Mouse (Mus musculus) limb, embryonic 11.5 days (tissue): ENCODE results near the gene Plpp1. TPM values are rescaled to one million over a fixed set of nuclear protein-coding genes. Genes with fewer than 3 reads are reported as not detected.

Experiments used
- ATAC-seq: fragments of 200-750 bp; cut with Nextera tagmentation; 2 replicates; pipeline ENCODE4 v1.8.0; 2017; ENCODE audit warnings: low read depth; ENCODE audit not compliant: insufficient number of reproducible peaks, low FRiP score, low TSS enrichment
- DNase-seq: peaks from one replicate; pipeline ENCODE4 v3.0.0-alpha.2; 2015; ENCODE audit warnings: low spot score
- H3K27ac ChIP-seq: fragments of 300-500 bp; sonication (generic); replicated peaks from 2 replicates; pipeline ENCODE4 v1.5.1; 2014; ENCODE audit warnings: low read depth, mild to moderate bottlenecking, low read length
- H3K27me3 ChIP-seq: fragments of 300-500 bp; sonication (generic); 2 replicates; pipeline ENCODE4 v1.6.1; 2014; ENCODE audit warnings: mild to moderate bottlenecking, low read length, mixed read lengths; ENCODE audit not compliant: control insufficient read depth, insufficient read depth
- H3K36me3 ChIP-seq: fragments of 300-500 bp; sonication (generic); 2 replicates; pipeline ENCODE4 v1.6.1; 2014; ENCODE audit warnings: mild to moderate bottlenecking, low read length, moderate library complexity, mixed read lengths; ENCODE audit not compliant: control insufficient read depth, insufficient read depth
- H3K4me1 ChIP-seq: fragments of 300-500 bp; sonication (generic); 2 replicates; pipeline ENCODE4 v1.6.1; 2014; ENCODE audit warnings: low read length, mixed read lengths; ENCODE audit not compliant: control insufficient read depth, insufficient read depth
- H3K4me2 ChIP-seq: fragments of 300-500 bp; sonication (generic); 2 replicates; pipeline ENCODE4 v1.6.1; 2014; ENCODE audit warnings: low read depth, mild to moderate bottlenecking, moderate library complexity; ENCODE audit not compliant: severe bottlenecking
- H3K4me3 ChIP-seq: fragments of 300-500 bp; sonication (generic); 2 replicates; pipeline ENCODE4 v1.5.1; 2014; ENCODE audit warnings: low read depth, low read length
- H3K9ac ChIP-seq: fragments of 300-500 bp; sonication (generic); 2 replicates; pipeline ENCODE4 v1.6.1; 2014; ENCODE audit warnings: mild to moderate bottlenecking, low read length
- H3K9me3 ChIP-seq: fragments of 300-500 bp; sonication (generic); 2 replicates; pipeline ENCODE4 v1.6.1; 2016; ENCODE audit warnings: low read length; ENCODE audit not compliant: control insufficient read depth
- WGBS: fragments of 180-500 bp; shearing (Covaris S2); extraction: QIAGEN DNeasy Blood & Tissue Kit; methylation state at CpG from one replicate; pipeline ENCODE4 v1.1.7; 2014; 5-methylcytosine and 5-hydroxymethylcytosine counted together
- polyA plus RNA-seq: library from polyadenylated mRNA; unstranded; fragments of >200 nt; fragmentation: Nextera tagmentation; extraction: Ambion mirVana; gene quantifications from 2 replicates; pipeline ENCODE4 v1.2.1, GENCODE M21; 2014

Plpp1 gene
- polyA plus RNA-seq, 1 experiment from 2014 or later: 22.4 TPM

DNA sequence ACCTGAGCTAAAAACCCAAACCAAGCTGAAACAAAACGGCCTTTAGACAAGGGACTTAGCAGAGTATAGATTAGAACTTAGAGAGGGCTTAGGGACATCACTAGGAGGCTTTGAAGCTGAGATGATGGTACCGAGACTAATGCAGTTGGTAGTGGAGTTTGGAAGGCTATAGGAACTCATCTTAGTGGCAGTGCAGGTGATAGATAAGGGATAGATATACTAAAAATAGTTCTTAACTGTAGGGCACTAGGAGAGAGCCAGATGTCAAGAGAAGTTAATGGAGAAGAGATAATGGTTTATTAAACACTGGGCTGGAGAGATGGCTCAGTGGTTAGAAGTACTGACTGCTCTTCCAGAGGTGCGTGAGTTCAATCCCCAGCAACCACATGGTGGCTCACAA is 15.4 kb downstream of the Plpp1 start:
- H3K4me1 ChIP-seq: peaks cover under 1% of the 10 kb centered on the region; the same call in 1 of the 2 replicates
- no peaks in the 10 kb centered on the region for H3K27me3 ChIP-seq
- WGBS: 90% methylated on average over 3 of the region's 3 CpGs
- no peak overlapping the region for H3K4me2 ChIP-seq
- no peak overlapping the region for H3K27ac ChIP-seq
- no peak overlapping the region for H3K9ac ChIP-seq
- H3K9me3 ChIP-seq: no peaks in the 10 kb centered on the region
- DNase-seq (no peak), ATAC-seq (no peak)
- H3K36me3 ChIP-seq: no peaks in the 10 kb centered on the region
- no peak overlapping the region for H3K4me3 ChIP-seq

DNA sequence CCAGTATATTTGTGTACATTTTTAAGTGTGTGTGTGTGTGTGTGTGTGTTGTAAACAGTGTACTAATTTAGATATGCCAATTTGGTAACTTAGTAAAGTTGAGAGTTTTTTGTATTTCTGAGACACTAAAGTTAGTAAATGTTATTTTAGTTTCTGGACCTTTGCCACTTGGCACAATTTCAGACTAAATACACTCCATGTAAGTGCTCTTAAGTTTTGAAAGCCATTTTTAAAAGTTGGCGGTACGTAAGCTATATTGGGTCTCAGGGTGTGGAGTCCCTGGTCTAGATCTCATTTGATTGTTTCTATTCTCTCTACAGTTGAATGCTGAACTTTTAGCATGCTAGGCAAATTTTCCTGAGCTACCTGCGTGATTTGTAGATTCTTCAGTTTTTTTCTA is 17.5 kb downstream of the Plpp1 start:
- DNase-seq: no peak

DNA sequence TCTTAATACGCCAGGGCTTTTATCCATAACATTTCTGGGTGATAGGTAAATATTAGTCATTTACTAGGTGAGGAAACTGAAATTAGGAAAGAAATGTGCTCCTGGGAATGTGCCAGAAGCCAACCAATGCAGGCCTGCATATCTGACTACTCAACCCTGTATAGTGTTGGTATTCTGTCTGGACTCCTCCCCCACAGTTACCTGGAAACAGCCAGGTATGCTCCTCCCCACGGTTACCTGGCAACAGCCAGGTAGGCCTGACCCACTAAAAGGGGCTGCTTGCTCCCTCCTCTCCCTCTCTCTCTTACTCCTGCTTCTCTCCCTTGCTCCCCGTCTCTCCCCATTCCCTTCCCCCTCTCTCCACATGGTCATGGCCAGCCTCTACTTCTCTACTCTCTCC is 21.8 kb downstream of the Plpp1 start:
- no peak for ATAC-seq
- WGBS: 72% methylated on average over 3 of the region's 3 CpGs
- DNase-seq: no peak

More for the DNA sequence above, 17.5 kb downstream of the Plpp1 start:
- no peaks in the 10 kb centered on the region for H3K36me3 ChIP-seq
- no peak overlapping the region for H3K9ac ChIP-seq
- no peak overlapping the region for H3K4me3 ChIP-seq
- ATAC-seq: no peak
- H3K9me3 ChIP-seq: no peaks in the 10 kb centered on the region
- no peak overlapping the region for H3K4me2 ChIP-seq
- H3K27ac ChIP-seq: no peak overlapping the region
- 93% methylated on average over 3 of the region's 3 CpGs for WGBS
- H3K27me3 ChIP-seq: no peaks in the 10 kb centered on the region
- no peaks in the 10 kb centered on the region for H3K4me1 ChIP-seq

GRCm38 (mm10) chr13:112823236-112823910 is 22.8 kb downstream of the Plpp1 start:
- WGBS: 92% methylated on average over 6 of the region's 6 CpGs
- Histone ChIP-seq H3K4me2 (no peak overlapping the region), H3K27ac (no peak overlapping the region), H3K9ac (no peak overlapping the region), H3K36me3 (no peaks in the 10 kb centered on the region), H3K4me3 (no peak overlapping the region), H3K4me1 (peaks cover 3% of the 10 kb centered on the region; the same call in 1 of the 2 replicates), H3K27me3 (no peaks in the 10 kb centered on the region), H3K9me3 (no peaks in the 10 kb centered on the region)
- ATAC-seq (no peak), DNase-seq (no peak)

More for the DNA sequence above, 21.8 kb downstream of the Plpp1 start:
- H3K27me3 ChIP-seq: no peaks in the 10 kb centered on the region
- H3K4me3 ChIP-seq: no peak overlapping the region
- no peak overlapping the region for H3K4me2 ChIP-seq
- H3K36me3 ChIP-seq: no peaks in the 10 kb centered on the region
- no peak overlapping the region for H3K27ac ChIP-seq
- H3K9ac ChIP-seq: no peak overlapping the region
- no peaks in the 10 kb centered on the region for H3K9me3 ChIP-seq
- H3K4me1 ChIP-seq: peaks cover 3% of the 10 kb centered on the region; the same call in 1 of the 2 replicates

DNA sequence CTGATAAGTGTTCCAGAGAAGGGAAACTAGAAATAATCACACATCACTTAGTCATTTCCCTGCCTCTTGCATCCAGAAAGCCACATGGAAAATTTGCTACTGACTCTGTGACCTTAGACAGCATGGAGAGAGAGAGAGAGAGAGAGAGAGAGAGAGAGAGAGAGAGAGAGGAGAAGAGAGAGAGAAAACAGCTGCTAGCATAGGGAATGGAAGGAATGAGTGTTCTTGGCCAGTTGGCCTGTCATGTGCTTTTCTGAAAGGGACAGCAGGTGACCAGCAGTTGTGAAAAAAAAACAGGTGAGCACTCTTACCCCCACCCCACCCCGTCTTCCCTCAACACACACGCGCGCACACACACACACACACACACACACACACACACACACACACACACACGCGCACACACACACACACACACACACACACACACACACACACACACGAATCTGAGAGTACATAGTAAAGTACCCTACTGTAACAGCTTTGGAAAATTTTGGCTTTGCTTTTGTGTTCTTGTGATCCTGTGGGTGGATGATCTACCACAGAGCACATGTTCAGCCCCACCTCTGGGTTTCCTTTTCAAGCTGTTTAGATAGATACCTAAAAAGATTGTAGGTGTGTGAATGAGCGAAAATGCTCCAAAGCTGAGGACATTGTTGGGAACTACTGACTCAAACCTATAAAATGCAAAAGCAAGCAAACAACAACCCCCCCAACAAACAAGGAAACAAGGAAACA is 23.5 kb downstream of the Plpp1 start:
- H3K4me3 ChIP-seq: no peak overlapping the region
- DNase-seq: no peak
- WGBS: 80% methylated on average over 7 of the region's 8 CpGs

GRCm38 (mm10) chr13:112825479-112825878 is 24.9 kb downstream of the Plpp1 start:
- H3K4me1 ChIP-seq: peaks cover 3% of the 10 kb centered on the region; the same call in 1 of the 2 replicates
- H3K4me3 ChIP-seq: no peak overlapping the region
- no peak for ATAC-seq
- WGBS: 35% methylated on average over 6 of the region's 6 CpGs
- DNase-seq: no peak
- no peak overlapping the region for H3K4me2 ChIP-seq
- H3K9ac ChIP-seq: no peak overlapping the region
- H3K36me3 ChIP-seq: no peaks in the 10 kb centered on the region
- no peaks in the 10 kb centered on the region for H3K9me3 ChIP-seq
- H3K27me3 ChIP-seq: no peaks in the 10 kb centered on the region
- no peak overlapping the region for H3K27ac ChIP-seq

More for the DNA sequence above, 23.5 kb downstream of the Plpp1 start:
- no peak overlapping the region for H3K27ac ChIP-seq
- H3K9ac ChIP-seq: no peak overlapping the region
- no peaks in the 10 kb centered on the region for H3K9me3 ChIP-seq
- ATAC-seq: no peak
- H3K4me1 ChIP-seq: peaks cover 3% of the 10 kb centered on the region; the same call in 1 of the 2 replicates
- no peaks in the 10 kb centered on the region for H3K36me3 ChIP-seq
- H3K27me3 ChIP-seq: no peaks in the 10 kb centered on the region
- no peak overlapping the region for H3K4me2 ChIP-seq

GRCm38 (mm10) chr13:112829619-112830018 is 29.0 kb downstream of the Plpp1 start:
- DNase-seq: no peak
- Histone ChIP-seq H3K4me1 (peaks cover 7% of the 10 kb centered on the region; the same call in 1 of the 2 replicates), H3K9me3 (no peaks in the 10 kb centered on the region), H3K4me3 (no peak overlapping the region), H3K4me2 (no peak overlapping the region), H3K9ac (no peak overlapping the region), H3K27ac (no peak overlapping the region), H3K36me3 (no peaks in the 10 kb centered on the region), H3K27me3 (no peaks in the 10 kb centered on the region)
- WGBS: 92% methylated on average over 2 of the region's 2 CpGs
- no peak for ATAC-seq

GRCm38 (mm10) chr13:112832589-112832988 is 32.0 kb downstream of the Plpp1 start:
- no peak for ATAC-seq
- Histone ChIP-seq H3K4me3 (no peak overlapping the region), H3K27ac (no peak overlapping the region), H3K4me2 (no peak overlapping the region), H3K9me3 (no peaks in the 10 kb centered on the region), H3K36me3 (no peaks in the 10 kb centered on the region), H3K27me3 (no peaks in the 10 kb centered on the region), H3K9ac (no peak overlapping the region), H3K4me1 (peaks cover 4% of the 10 kb centered on the region; the same call in 1 of the 2 replicates)
- DNase-seq: no peak
- 27% methylated on average over 2 of the region's 2 CpGs for whole genome bisulfite sequencing
